Mouse (Mus musculus): ENCODE results near the gene Tmem62.
"Not testable (repeated sequence)": the region's sequence is repeated elsewhere in the genome, so short reads cannot be mapped to it uniquely, and the experiment has no call there.

The Tmem62 gene

GRCm38 (mm10) chr2:120996607-120997006, 19.8 kb downstream of the Tmem62 start:
- DNase-seq (ENCODE audit: low spot score in 2 of 2): not testable (repeated sequence)

DNA sequence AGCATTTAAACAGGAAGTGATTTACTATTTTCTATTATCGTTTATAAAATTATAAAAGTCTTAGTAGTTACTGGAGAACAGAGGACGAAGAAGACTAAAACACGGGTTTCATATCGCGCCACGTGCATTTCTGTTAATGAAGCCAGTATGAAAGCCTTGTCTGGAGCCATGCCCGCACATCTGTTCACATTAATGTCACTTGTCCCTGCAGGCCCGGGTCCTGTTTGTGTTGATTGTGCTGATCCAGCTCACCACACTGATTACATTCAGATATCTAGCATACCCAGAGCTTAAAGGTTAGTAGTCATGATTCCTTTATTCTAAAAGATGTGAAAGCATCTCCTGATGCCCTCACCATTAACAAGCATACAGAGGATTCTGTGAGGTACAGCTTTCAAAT, 22.0 kb downstream of the Tmem62 start:
- no peak for DNase-seq (ENCODE audit: low spot score in 2 of 2)

- DNase-seq (ENCODE audit: low spot score in 2 of 2): no peak
These were observed 26.8 kb downstream of the Tmem62 start for GRCm38 (mm10) chr2:121003586-121003985.

DNA sequence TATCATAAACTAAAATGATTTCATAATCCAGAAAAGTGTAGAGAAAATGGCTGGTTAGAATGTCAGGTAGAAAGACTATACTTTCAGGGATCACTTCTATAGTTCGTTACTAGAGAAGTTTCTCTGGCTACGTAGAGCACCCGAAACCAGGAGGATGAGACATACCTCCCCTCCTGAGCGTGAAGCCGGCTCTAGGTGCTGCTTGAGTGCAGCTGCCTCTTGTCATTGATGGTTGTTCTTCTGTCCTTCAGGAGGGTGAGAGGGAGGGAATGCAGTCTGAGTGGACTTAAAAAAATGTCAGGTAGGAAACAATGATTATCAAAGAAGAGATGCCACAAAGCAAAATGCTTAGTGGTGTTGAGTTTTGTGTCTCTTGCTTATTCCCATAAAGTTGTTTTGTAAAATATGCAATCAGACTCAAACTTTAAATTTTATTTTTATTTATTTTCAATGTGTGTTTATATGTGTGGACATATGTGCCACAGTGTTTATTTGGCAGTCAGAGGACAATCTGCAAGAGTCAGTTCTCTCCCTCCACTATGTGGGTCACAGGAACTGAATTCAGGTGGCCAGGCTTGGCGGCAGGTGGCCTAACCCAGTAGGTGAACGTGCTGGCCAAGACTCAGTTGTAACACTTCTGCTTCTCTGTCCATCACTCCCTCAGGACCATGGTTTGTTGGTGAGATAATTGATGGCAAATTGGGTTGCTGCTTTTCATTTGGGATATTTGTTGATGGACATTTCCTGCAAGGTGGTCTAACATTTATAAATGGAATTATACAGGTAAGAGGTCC, 27.4 kb downstream of the Tmem62 start:
- DNase-seq (ENCODE audit: low spot score in 2 of 2): no peak

DNA sequence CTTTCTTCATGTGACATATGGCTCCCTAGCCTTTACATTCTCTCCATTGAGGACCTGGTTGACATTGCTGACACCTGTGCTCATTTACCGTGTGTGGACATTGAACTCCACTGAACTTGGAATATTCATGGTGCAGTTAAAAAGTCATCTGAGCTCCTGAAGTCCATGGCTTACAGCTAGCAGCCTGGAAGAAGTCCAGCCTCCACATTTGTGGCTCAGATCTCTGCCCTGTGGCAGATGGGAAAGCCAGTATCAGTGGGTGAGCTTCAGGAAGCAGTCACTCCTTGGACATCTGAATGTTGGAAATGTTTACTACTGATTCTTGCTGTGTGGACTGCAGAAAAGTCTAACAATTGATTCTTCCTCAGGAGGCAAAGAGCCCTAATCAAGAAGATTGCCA, 30.2 kb downstream of the Tmem62 start:
- DNase-seq (ENCODE audit: low spot score in 2 of 2): no peak

DNA sequence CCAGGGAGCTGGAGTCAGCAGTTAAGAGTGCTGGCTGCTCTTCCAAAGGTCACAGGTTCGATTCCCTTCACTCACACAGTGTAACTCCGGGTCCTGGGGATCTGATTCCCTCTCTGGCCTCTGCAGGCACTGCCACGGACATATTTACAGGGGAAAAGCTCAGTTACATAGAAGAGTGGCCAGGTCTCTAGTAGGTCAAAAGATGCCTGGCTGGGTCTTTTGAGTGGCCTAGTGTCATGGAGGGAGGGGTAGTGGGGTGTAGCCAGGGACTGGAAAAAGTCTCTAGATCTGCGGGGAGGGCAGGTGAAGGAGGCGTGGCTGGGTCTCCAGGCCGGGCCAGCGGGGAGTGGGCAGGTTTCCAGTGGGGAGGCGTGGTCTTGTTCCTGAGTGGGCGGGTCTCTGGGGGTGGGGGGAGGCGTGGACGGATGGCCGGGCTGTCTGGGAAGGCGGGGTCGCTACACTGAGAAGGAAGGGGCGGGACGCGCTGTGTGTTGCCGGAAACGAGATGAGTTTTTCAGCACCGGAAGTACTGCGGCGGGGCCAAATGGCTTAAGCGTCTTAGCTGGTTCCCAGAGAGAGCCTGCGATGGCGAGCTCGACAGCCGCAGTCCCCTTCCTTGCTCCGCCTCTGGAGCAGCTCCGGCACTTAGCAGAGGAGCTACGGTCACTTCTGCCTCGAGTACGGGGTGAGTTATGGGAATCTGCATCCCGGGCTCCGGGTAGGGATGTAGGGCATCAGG, 31.3 kb downstream of the Tmem62 start, which contains the start of gene Ccndbp1:
Gene Ccndbp1, plus strand, starts transcription at position 479 of the 739 bp plus-strand sequence.
- DNase-seq (ENCODE audit: low spot score in 2 of 2): peak; percentile 65 to 82

DNA sequence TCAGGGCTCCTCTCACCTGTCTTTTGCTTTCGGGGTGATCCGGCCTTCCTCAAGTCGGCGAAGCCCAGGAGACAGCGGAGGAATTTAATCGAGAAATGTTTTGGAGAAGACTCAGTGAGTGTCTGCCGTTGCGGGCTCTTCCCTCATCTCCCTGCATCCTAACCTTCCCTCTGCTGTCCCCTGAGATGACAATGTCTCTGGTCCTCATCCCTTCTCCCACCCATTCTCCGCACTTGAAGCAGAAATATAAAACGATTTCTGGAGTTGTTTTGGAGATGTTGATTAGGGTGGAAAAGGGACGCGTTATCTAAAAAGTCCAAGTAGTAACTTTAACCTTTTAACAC, 31.8 kb downstream of the Tmem62 start:
- DNase-seq (ENCODE audit: low spot score in 2 of 2): no peak

DNA sequence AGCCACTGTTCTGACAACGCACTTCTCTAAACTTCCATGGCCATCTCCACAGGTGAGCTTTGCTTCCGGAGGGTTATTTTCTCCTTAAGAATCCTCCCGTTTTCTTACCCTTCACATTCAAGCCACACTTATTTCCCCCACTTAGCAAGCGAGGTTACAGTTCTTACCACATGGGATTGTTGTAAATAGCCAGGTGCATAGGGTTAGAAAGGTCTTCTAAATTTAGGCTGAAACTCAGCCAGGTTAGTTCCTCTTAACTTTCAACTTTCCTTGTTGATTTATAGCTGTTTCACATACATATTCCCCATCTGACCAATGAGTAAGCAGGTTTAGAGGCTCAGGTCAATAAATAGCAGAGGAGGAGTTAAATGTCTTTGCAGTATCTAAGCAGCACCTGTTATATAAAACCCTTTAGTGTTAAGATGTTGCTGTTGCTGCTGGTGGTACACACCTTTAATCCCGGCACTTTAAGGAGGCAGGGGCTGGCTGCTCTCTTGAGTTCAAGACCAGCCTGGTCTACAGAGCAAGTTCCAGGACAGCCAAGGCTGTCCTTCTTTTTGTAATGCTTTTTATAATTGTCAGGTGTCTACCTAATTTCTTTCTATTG, 32.4 kb downstream of the Tmem62 start:
- DNase-seq (ENCODE audit: low spot score in 2 of 2): no peak

- DNase-seq (ENCODE audit: low spot score in 2 of 2): no peak
These were observed 35.9 kb downstream of the Tmem62 start for GRCm38 (mm10) chr2:121012676-121013075.

- no peak for DNase-seq (ENCODE audit: low spot score in 2 of 2)
These were observed 38.7 kb downstream of the Tmem62 start for GRCm38 (mm10) chr2:121015507-121015906.

DNA sequence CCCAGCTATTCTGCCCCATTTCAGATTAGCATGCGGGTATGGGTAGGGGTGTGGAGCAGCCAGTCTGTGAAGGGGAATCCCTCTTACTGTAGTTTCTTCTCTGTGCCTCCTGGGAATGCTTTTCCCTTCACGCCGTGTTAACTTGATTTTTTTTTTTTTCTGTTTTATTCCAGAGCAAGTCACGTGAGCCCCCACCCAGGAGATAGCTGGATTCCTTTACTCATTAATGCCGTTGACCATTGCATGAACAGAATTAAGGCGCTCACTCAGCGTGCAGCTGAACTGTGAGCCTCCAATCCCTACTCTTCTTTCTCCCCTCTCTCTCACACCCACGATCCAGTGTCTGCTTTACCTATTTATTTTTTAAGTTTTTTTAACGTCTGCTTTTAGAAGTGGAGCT, 39.4 kb downstream of the Tmem62 start:
- DNase-seq (ENCODE audit: low spot score in 2 of 2): no peak

- DNase-seq (ENCODE audit: low spot score in 2 of 2): no peak
These were observed 40.3 kb downstream of the Tmem62 start for GRCm38 (mm10) chr2:121017151-121017550.

- DNase-seq (ENCODE audit: low spot score in 2 of 2): no peak
These were observed 46.1 kb downstream of the Tmem62 start for GRCm38 (mm10) chr2:121022918-121023317.

- DNase-seq (ENCODE audit: low spot score in 2 of 2): no peak
These were observed 60.0 kb downstream of the Tmem62 start, which contains the start of gene Epb42 for GRCm38 (mm10) chr2:121036733-121037341. Gene Epb42 (minus strand): TSS chr2:121037072.

GRCm38 (mm10) chr2:121038851-121039250, 62.0 kb downstream of the Tmem62 start:
- DNase-seq (ENCODE audit: low spot score in 2 of 2): not testable (repeated sequence)

DNA sequence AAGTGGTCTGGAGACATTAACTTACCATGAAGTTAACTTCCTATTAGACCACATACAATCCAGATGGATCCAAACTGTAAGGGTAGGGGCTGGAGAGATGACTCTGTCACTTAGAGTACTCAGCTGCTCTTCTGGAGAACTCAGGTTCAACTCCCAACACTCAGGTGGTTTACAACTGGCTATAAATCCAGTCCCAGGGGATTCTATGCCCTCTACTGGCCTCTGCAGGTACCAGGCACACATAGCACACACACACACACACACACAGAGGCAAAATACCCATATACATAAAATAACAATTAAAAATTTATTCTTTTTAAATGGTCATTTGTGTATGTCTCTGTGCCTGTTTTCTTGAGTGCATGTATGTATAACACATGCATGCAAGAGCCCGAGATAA, 62.6 kb downstream of the Tmem62 start:
- no peak for DNase-seq (ENCODE audit: low spot score in 2 of 2)

DNA sequence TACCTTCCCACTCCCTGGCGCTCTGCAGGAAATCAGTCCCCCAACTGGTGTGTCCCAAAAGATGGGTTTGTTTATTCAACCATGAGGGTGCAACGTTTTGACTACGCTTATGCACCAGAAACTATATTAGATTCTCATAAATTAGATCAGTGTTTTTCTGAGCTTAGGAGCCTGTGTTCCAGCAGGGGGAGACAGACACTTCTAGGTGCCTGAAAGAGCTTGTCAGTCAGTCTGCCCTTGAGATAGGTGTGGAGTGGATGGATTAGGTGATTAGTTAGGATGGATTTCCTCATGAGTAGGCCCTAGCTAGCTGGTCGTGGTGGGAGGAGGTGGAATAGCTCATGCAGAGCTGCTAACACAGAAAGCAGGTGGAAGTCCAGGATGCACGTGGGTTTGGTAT, 64.3 kb downstream of the Tmem62 start:
- DNase-seq (ENCODE audit: low spot score in 2 of 2): peak; percentile 2 to 36

DNA sequence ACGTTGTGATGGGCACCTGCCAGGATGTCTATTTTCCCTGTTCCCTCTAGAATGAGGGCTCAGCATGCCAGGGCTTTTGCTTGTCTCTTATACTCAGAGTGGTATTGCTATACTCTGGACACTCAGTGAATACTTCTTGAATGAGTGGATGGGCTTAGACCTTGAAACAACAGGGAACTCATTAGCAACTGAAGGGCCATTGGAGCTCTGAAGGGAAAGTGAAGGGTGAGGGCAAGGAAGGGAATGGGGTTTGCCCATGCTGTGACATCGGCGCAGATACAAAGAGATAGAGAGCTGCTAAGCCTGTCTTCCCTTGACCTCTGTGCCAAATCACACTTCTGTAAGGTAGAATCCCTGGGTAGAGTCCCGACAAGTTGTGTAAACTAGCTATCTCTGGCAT, 68.8 kb downstream of the Tmem62 start:
- no peak for DNase-seq (ENCODE audit: low spot score in 2 of 2)

GRCm38 (mm10) chr2:121052176-121052575, 75.4 kb downstream of the Tmem62 start:
- no peak for DNase-seq (ENCODE audit: low spot score in 2 of 2)

DNA sequence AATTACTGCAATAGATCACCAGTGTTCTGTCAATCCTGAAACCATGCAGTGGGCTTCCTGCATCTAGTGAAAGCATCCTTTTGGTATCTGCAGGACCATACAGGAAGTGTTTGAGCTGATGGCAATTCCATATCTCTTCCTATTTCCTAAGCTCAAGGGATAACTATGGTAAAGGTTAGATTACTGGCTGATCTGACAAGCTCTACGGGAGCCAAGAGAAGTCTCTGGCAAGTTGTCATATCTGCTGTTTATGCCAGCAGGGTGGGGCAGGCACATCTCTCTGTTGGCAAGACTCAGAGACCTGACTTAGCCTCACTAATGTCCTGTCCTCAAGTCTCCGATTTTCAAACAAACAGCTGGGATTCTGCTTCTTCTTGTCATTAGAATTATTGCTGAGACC, 77.2 kb downstream of the Tmem62 start:
- DNase-seq (ENCODE audit: low spot score in 2 of 2): no peak

- no peak for DNase-seq (ENCODE audit: low spot score in 2 of 2)
These were observed 79.1 kb downstream of the Tmem62 start for GRCm38 (mm10) chr2:121055915-121056314.

All from left cerebral cortex, adult 9 months (tissue).